In the genomic region with DNA sequence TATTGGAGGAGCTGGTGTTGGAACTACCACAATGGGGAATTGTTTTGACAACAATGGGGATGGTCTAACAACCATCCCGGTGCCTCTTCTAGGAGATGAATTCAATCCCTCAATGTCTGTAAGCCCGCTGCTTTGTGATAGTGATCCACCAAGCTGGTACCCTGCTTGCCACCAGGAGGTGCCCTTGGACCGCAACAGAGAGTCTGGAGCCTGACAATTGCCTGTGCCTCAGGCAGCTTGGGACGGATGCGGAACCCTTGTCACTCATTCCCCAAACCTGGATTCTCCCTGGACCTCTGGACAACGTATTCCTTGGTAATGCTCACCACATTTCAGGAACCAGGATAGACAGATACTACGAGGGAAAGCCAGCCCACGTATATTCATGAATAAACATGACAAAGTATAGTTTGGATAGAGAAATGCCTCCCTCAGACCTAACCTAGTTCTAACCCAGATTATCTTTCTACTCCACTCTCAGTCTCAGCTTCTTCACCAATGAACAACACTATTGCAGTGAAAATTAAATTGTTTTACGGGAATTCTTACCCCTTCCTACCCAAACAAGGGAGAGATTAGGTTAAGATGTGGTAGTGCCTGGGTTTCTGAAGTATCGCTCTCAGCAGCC, we compare ENCODE assay signal across 8 mouse cellular contexts. TPM values are rescaled to one million over a fixed set of nuclear protein-coding genes. Genes with fewer than 3 reads are reported as not detected.
DNase-seq lines count a peak whose midpoint lies in the region; ATAC-seq and TF ChIP-seq lines count a peak whose summit lies in the region.

No protein-coding gene starts in this region.

- TF ChIP-seq POLR2A in bone marrow, adult 2 months (IDR thresholded peaks at IDR 0.05; ENCODE audit: borderline replicate concordance, control insufficient read depth, low read depth, low read length), result no peak

- no peaks in the 10 kb centered on the region for H3K27me3 ChIP-seq in embryonic facial prominence, embryonic 15.5 days
- H3K27me3 ChIP-seq in heart, embryonic 10.5 days (ENCODE audit: insufficient read depth, poor library complexity, severe bottlenecking), result no peaks in the 10 kb centered on the region
- H3K27me3 ChIP-seq in kidney, embryonic 15.5 days, result no peaks in the 10 kb centered on the region

- peak overlapping the region; percentile 63 for H3K4me2 ChIP-seq in embryonic facial prominence, embryonic 15.5 days (replicated peaks)
- H3K4me2 ChIP-seq in kidney, embryonic 15.5 days, result peak overlapping the region; percentile 77

- peak; percentile 89 for DNase-seq in 416B (ENCODE audit: low read depth)
- peak; percentile 95 for DNase-seq in heart, embryonic 10.5 days (ENCODE audit: low spot score)
- DNase-seq in liver, result peak; percentile 89
- peak; percentile 89 to 94 for DNase-seq in spleen, postnatal 4 days (ENCODE audit: low spot score in 2 of 2)

- peak overlapping the region; percentile 94 for H3K27ac ChIP-seq in bone marrow, adult 2 months (ENCODE audit: control insufficient read depth, insufficient read depth, low read depth, low read length, poor library complexity)
- peak overlapping the region; percentile 95 for H3K27ac ChIP-seq in embryonic facial prominence, embryonic 15.5 days (replicated peaks)
- H3K27ac ChIP-seq in heart, embryonic 10.5 days, result peak overlapping the region; percentile 98
- H3K27ac ChIP-seq in kidney, embryonic 15.5 days, result peak overlapping the region; percentile 98

- peak; percentile 75; the same call in 1 of the 2 replicates for ATAC-seq in embryonic facial prominence, embryonic 15.5 days (ENCODE audit: insufficient number of reproducible peaks, low FRiP score, low TSS enrichment, low read depth)
- peak; percentile 70 for ATAC-seq in kidney, embryonic 15.5 days (replicated peaks; ENCODE audit: low FRiP score)
- ATAC-seq in monocyte, adult 5-6 weeks (replicated peaks; ENCODE audit: insufficient number of reproducible peaks, low FRiP score, low TSS enrichment, poor library complexity, severe bottlenecking), result peak; percentile 89

- peak overlapping the region; percentile 18; the same call in 1 of the 2 replicates for H3K9ac ChIP-seq in embryonic facial prominence, embryonic 15.5 days
- H3K9ac ChIP-seq in kidney, embryonic 15.5 days, result peak overlapping the region; percentile 42

- peak overlapping the region; percentile 76 for H3K4me3 ChIP-seq in bone marrow, adult 2 months (replicated peaks; ENCODE audit: control insufficient read depth, low read depth, low read length)
- peak overlapping the region; percentile 79 for H3K4me3 ChIP-seq in embryonic facial prominence, embryonic 15.5 days (replicated peaks)
- peak overlapping the region; percentile 90 for H3K4me3 ChIP-seq in heart, embryonic 10.5 days
- H3K4me3 ChIP-seq in kidney, embryonic 15.5 days (replicated peaks), result peak overlapping the region; percentile 81

- under 1% methylated on average over 10 of the region's 10 CpGs for WGBS in bone marrow, adult 2 months
- 0% methylated on average over 10 of the region's 10 CpGs for WGBS in embryonic facial prominence, embryonic 15.5 days
- under 1% methylated on average over 10 of the region's 10 CpGs for whole genome bisulfite sequencing in heart, embryonic 10.5 days
- WGBS in kidney, embryonic 15.5 days, result under 1% methylated on average over 10 of the region's 10 CpGs

- H3K4me1 ChIP-seq in bone marrow, adult 2 months (ENCODE audit: control insufficient read depth, insufficient read depth, low read length), result no peaks in the 10 kb centered on the region; the same call in 1 of the 2 replicates
- H3K4me1 ChIP-seq in embryonic facial prominence, embryonic 15.5 days, result peaks cover 21% of the 10 kb centered on the region
- H3K4me1 ChIP-seq in heart, embryonic 10.5 days, result peaks cover 8% of the 10 kb centered on the region
- H3K4me1 ChIP-seq in kidney, embryonic 15.5 days, result peaks cover 26% of the 10 kb centered on the region

- TF ChIP-seq CTCF in bone marrow, adult 2 months (IDR thresholded peaks at IDR 0.05; ENCODE audit: control insufficient read depth, insufficient read depth, low read length), result peak; percentile 99

- H3K9me3 ChIP-seq in embryonic facial prominence, embryonic 15.5 days (replicated peaks), result no peaks in the 10 kb centered on the region
- H3K9me3 ChIP-seq in heart, embryonic 10.5 days, result no peaks in the 10 kb centered on the region
- no peaks in the 10 kb centered on the region for H3K9me3 ChIP-seq in kidney, embryonic 15.5 days (replicated peaks)

- H3K36me3 ChIP-seq in embryonic facial prominence, embryonic 15.5 days, result 0 out of 2 replicates have a peak, but pooled peaks cover 3% of the 10 kb centered on the region
- peaks cover 12% of the 10 kb centered on the region; the same call in 1 of the 2 replicates for H3K36me3 ChIP-seq in heart, embryonic 10.5 days
- peaks cover 14% of the 10 kb centered on the region for H3K36me3 ChIP-seq in kidney, embryonic 15.5 days

RNA-seq across cellular contexts. Expression of a gene that starts 0.6 kb away (rescaled TPM):
- polyA plus RNA-seq in bone marrow, adult 2 months (2011; ENCODE audit: insufficient read depth, insufficient read length, low replicate concordance, missing spikeins), result 6.6 and 8.3 TPM in 2 replicates
- polyA plus RNA-seq in embryonic facial prominence, embryonic 15.5 days (2015; fragmentation: Nextera tagmentation; extraction: Ambion mirVana), result 64.3 and 65.5 TPM in 2 replicates
- 44.8 and 59.1 TPM in 2 replicates for polyA plus RNA-seq in heart, embryonic 10.5 days (2016; fragmentation: Nextera tagmentation; extraction: Ambion mirVana)
- polyA plus RNA-seq in kidney, embryonic 15.5 days (2015; fragmentation: Nextera tagmentation; extraction: Ambion mirVana), result 75.2 and 75.5 TPM in 2 replicates
- 12.2 to 30.8 TPM (median 24.9 TPM) in 3 replicates for total RNA-seq in monocyte, adult 5-6 weeks (2017)

RNA-seq across cellular contexts. Expression of a gene that starts 38.0 kb away (rescaled TPM):
- 19.9 and 30.3 TPM in 2 replicates for polyA plus RNA-seq in bone marrow, adult 2 months (2011; ENCODE audit: insufficient read depth, insufficient read length, low replicate concordance, missing spikeins)
- polyA plus RNA-seq in embryonic facial prominence, embryonic 15.5 days (2015; fragmentation: Nextera tagmentation; extraction: Ambion mirVana), result 66.5 and 70.2 TPM in 2 replicates
- polyA plus RNA-seq in heart, embryonic 10.5 days (2016; fragmentation: Nextera tagmentation; extraction: Ambion mirVana), result 59.6 and 68.1 TPM in 2 replicates
- 66.1 and 67.6 TPM in 2 replicates for polyA plus RNA-seq in kidney, embryonic 15.5 days (2015; fragmentation: Nextera tagmentation; extraction: Ambion mirVana)
- total RNA-seq in monocyte, adult 5-6 weeks (2017), result 67.3 to 110 TPM (median 84.7 TPM) in 3 replicates

RNA-seq across cellular contexts. Expression of a gene that starts 44.7 kb away (rescaled TPM):
- polyA plus RNA-seq in bone marrow, adult 2 months (2011; ENCODE audit: insufficient read depth, insufficient read length, low replicate concordance, missing spikeins), result 0.34 and 0.77 TPM in 2 replicates
- polyA plus RNA-seq in embryonic facial prominence, embryonic 15.5 days (2015; fragmentation: Nextera tagmentation; extraction: Ambion mirVana), result 5.3 TPM in 2 replicates
- 0.57 and 1.6 TPM in 2 replicates for polyA plus RNA-seq in heart, embryonic 10.5 days (2016; fragmentation: Nextera tagmentation; extraction: Ambion mirVana)
- 2.7 and 2.9 TPM in 2 replicates for polyA plus RNA-seq in kidney, embryonic 15.5 days (2015; fragmentation: Nextera tagmentation; extraction: Ambion mirVana)
- not detected in 3 replicates for total RNA-seq in monocyte, adult 5-6 weeks (2017)

RNA-seq across cellular contexts. Expression of a gene that starts 55.7 kb away (rescaled TPM):
- polyA plus RNA-seq in bone marrow, adult 2 months (2011; ENCODE audit: insufficient read depth, insufficient read length, low replicate concordance, missing spikeins), result 16.2 and 40.7 TPM in 2 replicates
- 30.9 and 36.3 TPM in 2 replicates for polyA plus RNA-seq in embryonic facial prominence, embryonic 15.5 days (2015; fragmentation: Nextera tagmentation; extraction: Ambion mirVana)
- 21.5 and 23.0 TPM in 2 replicates for polyA plus RNA-seq in heart, embryonic 10.5 days (2016; fragmentation: Nextera tagmentation; extraction: Ambion mirVana)
- polyA plus RNA-seq in kidney, embryonic 15.5 days (2015; fragmentation: Nextera tagmentation; extraction: Ambion mirVana), result 38.2 and 40.3 TPM in 2 replicates
- total RNA-seq in monocyte, adult 5-6 weeks (2017), result 15.1 to 25.6 TPM (median 19.0 TPM) in 3 replicates

RNA-seq across cellular contexts. Expression of a gene that starts 55.8 kb away (rescaled TPM):
- polyA plus RNA-seq in bone marrow, adult 2 months (2011; ENCODE audit: insufficient read depth, insufficient read length, low replicate concordance, missing spikeins), result 28.4 and 38.2 TPM in 2 replicates
- 74.1 and 74.5 TPM in 2 replicates for polyA plus RNA-seq in embryonic facial prominence, embryonic 15.5 days (2015; fragmentation: Nextera tagmentation; extraction: Ambion mirVana)
- 78.0 and 92.7 TPM in 2 replicates for polyA plus RNA-seq in heart, embryonic 10.5 days (2016; fragmentation: Nextera tagmentation; extraction: Ambion mirVana)
- polyA plus RNA-seq in kidney, embryonic 15.5 days (2015; fragmentation: Nextera tagmentation; extraction: Ambion mirVana), result 97.3 and 103 TPM in 2 replicates
- total RNA-seq in monocyte, adult 5-6 weeks (2017), result 6.2 to 21.3 TPM (median 6.9 TPM) in 3 replicates

Comparison
In these comparisons a context has a peak if more than half of its experiments do, and no peak if none do; other contexts are left out.
1. Peak in every context shown above with its lines: DNase-seq, ATAC-seq, H3K4me3 ChIP-seq and H3K27ac ChIP-seq.